Mouse (Mus musculus): ENCODE results near the gene Scp2.
"Not testable (repeated sequence)": the region's sequence is repeated elsewhere in the genome, so short reads cannot be mapped to it uniquely, and the experiment has no call there.

Scp2 gene

GRCm38 (mm10) chr4:108144880-108145279 lies at the start of gene Scp2:
Scp2 (minus strand) TSS chr4:108144998.
- no peak for DNase-seq

GRCm38 (mm10) chr4:108192821-108193323 lies 48.1 kb upstream of the Scp2 start:
- no peak for DNase-seq

DNA sequence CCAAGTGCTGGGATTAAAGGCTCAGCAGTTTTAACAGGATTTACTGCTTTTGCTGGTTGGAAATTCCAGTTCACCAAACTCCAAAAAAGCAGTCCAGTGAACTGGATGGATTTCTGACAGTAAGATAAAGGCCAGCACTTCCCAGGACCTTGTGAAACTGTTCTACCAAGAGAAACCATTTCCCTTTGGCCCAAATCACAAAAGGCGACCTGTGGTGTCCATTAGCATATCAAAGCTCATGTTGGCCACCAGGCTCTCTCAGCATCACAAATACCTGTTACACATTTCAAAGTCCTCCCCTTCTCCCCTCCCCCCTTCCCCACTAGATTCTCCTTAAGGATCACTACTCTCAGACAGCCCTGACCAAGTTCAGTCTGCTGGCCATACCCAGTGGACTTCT lies 37.5 kb upstream of the Scp2 start:
- DNase-seq = no peak

DNA sequence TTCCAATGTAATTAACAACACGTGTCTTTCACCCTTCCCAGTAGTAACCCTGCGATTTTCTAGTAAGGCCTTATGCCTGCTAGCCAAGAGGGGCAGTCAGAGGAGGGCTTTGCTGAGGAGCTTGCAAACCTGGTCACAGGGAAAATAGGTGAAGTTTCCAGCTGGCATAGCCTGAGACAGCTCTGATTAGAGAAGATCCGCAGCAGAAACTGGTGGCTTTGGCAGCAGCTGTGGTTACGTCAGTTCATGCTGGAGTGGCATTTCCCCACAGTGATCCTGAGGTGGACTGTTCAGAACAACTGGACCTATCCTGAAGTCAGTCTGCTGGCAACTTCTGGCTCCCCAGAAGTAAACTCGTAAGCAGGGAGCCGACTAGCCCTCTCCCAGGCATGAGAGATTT lies 23.3 kb upstream of the Scp2 start:
- no peak for DNase-seq

- DNase-seq = no peak
Measured at GRCm38 (mm10) chr4:108166874-108167273, 22.1 kb upstream of the Scp2 start.

DNA sequence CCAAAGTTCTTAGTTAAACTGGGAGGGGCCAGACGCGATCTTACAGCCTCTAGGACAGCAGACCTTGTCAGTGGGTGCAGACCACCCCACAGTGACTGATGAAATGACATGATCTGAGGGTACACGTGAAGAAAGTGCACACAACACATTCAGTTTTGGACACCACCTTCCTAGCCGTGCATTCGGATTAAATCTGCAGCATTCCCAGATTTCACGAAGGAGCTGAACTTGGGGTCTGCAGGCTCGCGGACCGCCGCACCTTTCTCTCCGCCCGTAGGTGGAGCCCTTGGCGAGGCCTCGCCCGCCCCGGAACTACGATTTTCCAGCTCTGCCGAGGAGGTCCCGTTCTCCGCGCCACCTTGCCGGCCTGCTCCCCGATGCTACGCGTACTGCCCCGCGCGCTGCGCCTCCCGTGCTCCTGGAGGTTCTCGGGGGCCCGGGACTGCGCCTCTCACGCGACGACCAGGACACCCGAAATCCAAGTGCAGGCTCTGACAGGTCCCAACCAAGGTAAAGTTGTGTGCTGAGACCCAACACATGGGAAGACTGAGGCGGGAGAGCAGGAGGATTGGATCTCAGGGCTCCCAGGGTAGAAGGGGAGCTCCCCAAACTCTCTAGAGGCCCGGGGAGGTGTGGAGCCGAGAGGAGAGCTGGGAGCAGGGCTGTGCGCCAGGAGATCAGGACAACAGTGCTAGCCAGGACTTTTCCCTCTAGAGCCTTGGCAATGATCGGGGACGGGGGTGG lies 20.5 kb upstream of the Scp2 start, which contains the start of gene Echdc2:
Echdc2 (plus strand) TSS at position 286 of the 744 bp plus-strand sequence.
- peak; percentile 44 for DNase-seq

- no peak for DNase-seq
Measured at GRCm38 (mm10) chr4:108163291-108163690, 18.5 kb upstream of the Scp2 start.

- DNase-seq = no peak
Measured at GRCm38 (mm10) chr4:108161936-108162335, 17.1 kb upstream of the Scp2 start.

- DNase-seq = not testable (repeated sequence)
Measured at GRCm38 (mm10) chr4:108155141-108155540, 10.3 kb upstream of the Scp2 start.

GRCm38 (mm10) chr4:108145554-108145953 lies 756 bp upstream of the Scp2 start:
- not testable (repeated sequence) for DNase-seq

DNA sequence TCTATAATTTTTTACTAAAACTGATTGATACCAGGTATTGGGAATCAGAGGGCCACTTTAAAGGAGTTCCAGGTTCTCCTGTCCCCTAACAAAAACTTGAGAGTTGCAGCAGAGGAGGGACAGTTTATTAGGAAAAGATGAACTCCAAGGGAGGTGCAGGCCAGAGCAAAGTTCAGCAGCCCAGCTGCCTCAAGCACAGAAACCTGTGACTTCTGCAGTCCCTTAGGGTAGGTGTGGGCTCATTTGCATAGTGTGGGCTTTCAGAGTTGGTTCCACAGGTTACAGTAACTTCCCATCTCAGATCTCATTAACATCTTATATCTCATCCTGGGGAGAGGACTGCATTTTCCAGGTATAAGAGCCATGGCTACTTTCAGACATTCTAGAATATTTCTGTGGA lies 1.0 kb downstream of the Scp2 start:
- DNase-seq = no peak

DNA sequence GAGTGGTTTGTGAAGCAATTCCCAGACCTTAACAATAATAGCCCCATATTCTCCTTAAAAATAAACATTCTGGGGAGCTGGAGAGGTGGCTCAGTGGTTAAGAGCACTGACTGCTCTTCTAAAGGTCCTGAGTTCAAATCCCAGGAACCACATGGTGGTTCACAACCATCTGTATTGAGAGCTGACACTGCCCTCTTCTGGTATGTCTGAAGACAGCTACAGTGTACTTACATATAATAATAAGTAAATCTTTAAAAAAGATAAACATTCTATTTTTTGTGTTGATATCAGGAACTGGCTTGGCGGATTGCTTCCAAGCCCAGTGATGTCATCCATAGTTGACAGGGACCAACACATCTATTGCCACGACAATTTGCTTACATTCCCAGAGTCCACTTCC lies 1.6 kb downstream of the Scp2 start:
- DNase-seq = not testable (repeated sequence)

DNA sequence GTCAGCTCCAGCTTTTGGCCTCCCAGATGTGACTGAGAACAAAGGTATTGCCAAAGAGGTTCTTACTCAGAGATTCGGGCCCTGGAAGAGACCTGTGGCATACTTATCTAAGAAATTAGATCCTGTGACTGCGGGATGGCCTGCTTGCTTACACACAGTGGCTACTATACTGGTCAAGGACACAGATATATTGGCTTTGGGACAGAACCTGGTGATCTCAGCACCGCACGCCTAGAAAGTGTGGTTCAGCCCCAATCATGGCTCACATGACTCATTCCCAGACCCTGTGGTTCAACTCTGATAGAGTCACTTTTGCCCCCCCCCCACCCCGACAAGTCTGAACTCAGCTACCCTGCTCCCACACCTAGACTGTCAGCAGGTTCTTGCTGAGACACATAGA lies 7.9 kb downstream of the Scp2 start:
- no peak for DNase-seq

- DNase-seq = no peak
Measured at GRCm38 (mm10) chr4:108130452-108130851, 14.3 kb downstream of the Scp2 start.

DNA sequence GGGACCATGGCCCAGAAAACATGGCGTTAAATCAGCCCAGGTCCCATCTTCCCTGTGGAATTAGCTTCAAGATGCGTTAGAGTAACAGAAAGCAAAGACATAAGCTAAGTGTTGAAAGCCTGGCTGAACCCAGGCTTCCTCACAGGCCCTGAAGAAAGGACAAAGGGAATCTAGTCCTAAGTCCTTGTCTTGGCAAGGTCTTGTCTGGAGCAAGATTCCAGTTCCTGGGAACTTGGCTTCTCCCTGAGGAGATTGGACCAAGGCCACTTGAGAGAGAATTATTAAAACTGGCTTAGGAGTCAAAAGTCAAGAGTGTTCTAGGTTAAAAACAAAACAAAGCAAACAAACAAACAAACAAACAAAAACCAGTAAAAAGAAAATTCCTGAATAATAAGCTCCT lies 16.5 kb downstream of the Scp2 start:
- DNase-seq = no peak

DNA sequence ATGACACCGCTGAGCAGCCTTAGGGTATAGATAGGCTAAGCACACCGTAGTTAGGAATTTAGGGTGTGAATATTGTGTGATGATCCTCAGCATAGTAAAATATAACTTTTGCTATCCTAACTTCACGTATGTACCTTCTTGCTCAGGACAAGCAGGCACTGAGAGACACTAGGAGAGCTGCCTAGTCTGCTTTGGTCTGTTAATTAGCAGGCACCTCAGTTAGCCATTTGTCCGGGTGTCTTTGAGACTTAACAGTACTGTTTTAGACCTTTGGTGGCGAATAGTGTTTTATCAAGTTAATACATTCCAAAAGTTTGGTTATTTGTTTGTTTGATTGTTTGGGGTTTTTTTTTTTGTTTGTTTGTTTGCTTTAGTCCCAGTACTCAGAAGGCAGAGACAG lies 17.3 kb downstream of the Scp2 start:
- DNase-seq = no peak

GRCm38 (mm10) chr4:108126260-108126659 lies 18.5 kb downstream of the Scp2 start:
- no peak for DNase-seq

DNA sequence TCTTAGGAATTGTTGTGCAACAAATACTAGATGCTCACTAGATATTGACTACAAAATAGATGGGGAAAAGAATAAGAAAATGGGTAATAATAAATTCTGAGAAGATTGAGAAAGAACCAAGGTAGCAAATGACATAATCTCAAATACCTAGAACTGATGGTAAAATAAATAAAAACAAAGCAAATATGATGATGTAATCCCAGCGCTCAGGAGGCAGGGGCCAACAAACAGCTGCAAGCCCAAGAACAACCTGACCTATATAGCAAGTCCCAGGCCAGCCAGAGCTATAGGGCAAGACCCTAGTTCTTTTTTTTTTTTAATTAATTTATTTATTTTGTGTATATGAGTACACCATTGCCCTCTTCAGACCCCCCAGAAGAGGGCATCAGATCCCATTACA lies 20.7 kb downstream of the Scp2 start:
- DNase-seq = no peak

DNA sequence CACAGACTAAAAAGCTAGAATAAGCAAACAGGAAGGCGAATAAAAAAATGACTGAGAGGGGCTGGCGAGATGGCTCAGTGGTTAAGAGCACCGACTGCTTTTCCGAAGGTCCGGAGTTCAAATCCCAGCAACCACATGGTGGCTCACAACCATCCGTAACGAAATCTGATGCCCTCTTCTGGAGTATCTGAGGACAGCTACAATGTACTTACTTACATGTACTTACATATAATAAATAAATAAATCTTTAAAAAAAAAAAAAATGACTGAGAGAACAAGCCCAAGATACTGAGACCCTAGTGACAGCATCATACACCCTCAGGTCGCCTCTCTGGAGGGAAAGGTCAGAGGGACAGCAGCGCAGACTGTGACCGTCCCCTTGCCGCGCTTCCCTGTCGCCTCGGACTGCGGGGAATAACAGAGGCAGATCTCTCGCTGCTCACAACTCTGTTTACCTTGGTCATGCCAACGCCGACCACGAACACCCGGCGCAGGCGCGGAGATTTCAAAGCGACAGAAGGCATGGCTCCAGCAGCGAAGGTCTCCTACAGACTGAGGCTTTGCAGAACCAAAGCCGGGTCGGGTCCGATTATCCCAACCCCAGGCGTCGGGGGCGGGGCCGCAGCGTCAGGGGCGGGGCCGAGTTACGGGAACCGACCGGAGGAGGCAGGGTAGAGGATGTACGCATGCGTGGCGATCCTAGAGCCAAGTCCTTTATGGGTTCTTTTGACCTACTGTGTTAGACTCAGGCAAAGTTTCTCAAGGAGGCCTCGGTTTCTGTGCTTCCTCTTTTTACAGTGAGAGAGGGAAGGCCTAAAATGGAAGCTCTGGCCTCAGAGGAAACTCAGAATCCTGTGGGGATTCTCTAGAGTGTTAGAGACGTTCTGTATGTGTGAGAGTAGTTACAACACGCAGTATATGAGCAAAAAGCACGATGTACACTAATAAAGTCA lies 26.6 kb downstream of the Scp2 start:
- DNase-seq = peak; percentile 97

- DNase-seq = no peak
Measured at GRCm38 (mm10) chr4:108117488-108117887, 27.3 kb downstream of the Scp2 start.

DNA sequence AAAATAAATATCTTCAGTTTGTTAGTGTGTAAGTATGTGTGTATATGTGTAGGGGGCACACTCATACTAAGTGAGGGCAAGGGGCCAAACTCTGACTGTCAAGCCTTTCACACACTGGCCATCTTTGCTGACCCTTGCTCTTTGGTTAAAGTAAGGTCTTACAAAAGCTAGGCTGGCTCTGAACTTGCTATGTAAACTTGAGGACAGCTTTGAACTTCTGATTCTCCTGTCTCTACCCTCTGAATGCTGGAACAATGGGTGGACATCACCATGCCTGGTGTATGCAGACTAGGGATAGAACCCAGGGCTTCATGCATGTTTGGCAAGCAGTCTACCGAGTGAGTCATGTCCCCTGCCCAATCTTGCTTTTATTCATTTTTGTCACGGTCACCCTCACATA lies 28.3 kb downstream of the Scp2 start:
- DNase-seq = no peak

DNA sequence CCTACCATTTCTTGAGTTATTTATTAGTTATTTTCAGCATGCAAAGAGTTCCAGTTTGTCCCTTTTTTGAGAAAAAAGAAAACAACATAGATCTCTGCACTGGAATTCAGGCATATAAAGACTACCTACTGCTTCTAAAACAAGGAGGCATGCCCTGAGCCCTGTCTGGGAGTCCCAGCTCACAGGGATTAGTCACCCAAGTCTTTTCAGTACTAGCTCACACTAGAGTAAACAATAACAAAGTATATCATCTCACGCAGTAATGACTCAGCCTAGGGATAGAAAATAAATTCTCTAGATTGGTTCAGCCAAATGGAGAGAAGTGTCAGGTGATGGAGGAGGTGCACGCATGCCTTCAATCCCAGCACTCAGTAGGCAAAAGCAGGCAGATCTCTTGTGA lies 34.1 kb downstream of the Scp2 start:
- DNase-seq = no peak

DNA sequence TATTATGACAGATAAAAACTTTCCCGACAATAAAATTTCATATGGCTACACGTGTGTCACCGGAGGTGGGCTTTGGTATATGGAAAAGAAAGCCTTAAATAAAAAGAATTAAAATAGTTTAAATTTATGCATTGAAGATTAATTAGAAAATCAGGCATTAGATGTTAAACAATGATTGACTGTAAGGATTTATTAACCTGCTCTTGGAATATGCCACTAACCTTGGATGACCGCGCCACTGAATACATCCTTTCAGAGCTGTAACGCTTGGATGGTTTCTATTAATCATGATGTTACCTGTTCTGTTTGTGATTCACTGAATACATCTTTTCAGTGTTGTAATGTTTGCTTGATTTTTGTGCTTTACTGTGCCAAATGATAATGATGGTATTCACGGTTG lies 35.1 kb downstream of the Scp2 start:
- DNase-seq = no peak

DNA sequence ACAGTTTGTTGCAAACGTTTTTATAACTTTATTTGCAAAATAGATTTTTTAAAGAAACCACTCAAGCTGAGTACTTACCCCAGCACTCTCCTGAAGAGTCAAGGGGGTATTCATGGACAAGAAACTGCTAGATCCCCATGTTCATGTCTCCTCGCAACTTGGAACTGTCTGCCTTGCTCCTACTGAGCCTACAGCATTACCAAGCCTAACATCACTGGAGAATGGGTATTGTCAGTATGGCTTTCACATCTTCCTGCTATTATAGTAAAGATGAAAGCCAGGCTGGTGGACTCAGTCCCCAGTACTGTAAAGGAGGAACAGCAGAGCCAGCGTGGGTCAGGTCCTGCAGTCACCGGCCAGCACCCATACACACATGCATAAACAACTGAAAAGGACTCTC lies 48.5 kb downstream of the Scp2 start, which contains the start of gene Podn:
Podn (minus strand) TSS at position 101 of the 400 bp plus-strand sequence.
- no peak for DNase-seq
